Mouse (Mus musculus) lung, embryonic 16.5 days (tissue): ENCODE measurements around the gene Tox2. TPM values are rescaled to one million over a fixed set of nuclear protein-coding genes. Genes with fewer than 3 reads are reported as not detected.

ENCODE experiments used
- ATAC-seq: fragments of 200-750 bp; cut with Nextera tagmentation; 2 replicates; pipeline ENCODE4 v1.8.0; 2017; ENCODE audit warnings: low read depth, mild to moderate bottlenecking, moderate library complexity
- H3K27ac ChIP-seq: fragments of 300-500 bp; sonication (generic); 2 replicates; pipeline ENCODE4 v1.5.1; 2014; ENCODE audit warnings: mild to moderate bottlenecking, control low read depth, low read length
- H3K27me3 ChIP-seq: fragments of 300-500 bp; sonication (generic); 2 replicates; pipeline ENCODE4 v1.6.1; 2014; ENCODE audit warnings: low read depth, low read length, mixed read lengths; ENCODE audit not compliant: control insufficient read depth, insufficient read depth
- H3K36me3 ChIP-seq: fragments of 300-500 bp; sonication (generic); 2 replicates; pipeline ENCODE4 v1.6.1; 2014; ENCODE audit warnings: low read length; ENCODE audit not compliant: control insufficient read depth, insufficient read depth
- H3K4me1 ChIP-seq: fragments of 300-500 bp; sonication (generic); replicated peaks from 2 replicates; pipeline ENCODE4 v1.6.1; 2014; ENCODE audit warnings: low read length, mixed read lengths; ENCODE audit not compliant: control insufficient read depth, insufficient read depth
- H3K4me2 ChIP-seq: fragments of 300-500 bp; sonication (generic); 2 replicates; pipeline ENCODE4 v1.6.1; 2014; ENCODE audit warnings: low read depth, low read length, control low read depth
- H3K4me3 ChIP-seq: fragments of 300-500 bp; sonication (generic); 2 replicates; pipeline ENCODE4 v1.5.1; 2014; ENCODE audit warnings: mild to moderate bottlenecking, low read length, control low read depth
- H3K9ac ChIP-seq: fragments of 300-500 bp; sonication (generic); 2 replicates; pipeline ENCODE4 v1.6.1; 2014; ENCODE audit warnings: low read length, control low read depth
- H3K9me3 ChIP-seq: fragments of 300-500 bp; sonication (generic); 2 replicates; pipeline ENCODE4 v1.6.1; 2016; ENCODE audit warnings: low read length; ENCODE audit not compliant: control insufficient read depth
- WGBS: fragments of 180-500 bp; shearing (Covaris S2); extraction: QIAGEN DNeasy Blood & Tissue Kit; methylation state at CpG from one replicate; pipeline ENCODE4 v1.1.7; 2014; 5-methylcytosine and 5-hydroxymethylcytosine counted together
- polyA plus RNA-seq: library from polyadenylated mRNA; unstranded; fragments of >200 nt; fragmentation: Nextera tagmentation; extraction: Ambion mirVana; gene quantifications from 2 replicates; pipeline ENCODE4 v1.2.1, GENCODE M21; 2015

The Tox2 gene
- polyA plus RNA-seq, 1 experiment from 2014 or later, result 5.3 TPM

DNA sequence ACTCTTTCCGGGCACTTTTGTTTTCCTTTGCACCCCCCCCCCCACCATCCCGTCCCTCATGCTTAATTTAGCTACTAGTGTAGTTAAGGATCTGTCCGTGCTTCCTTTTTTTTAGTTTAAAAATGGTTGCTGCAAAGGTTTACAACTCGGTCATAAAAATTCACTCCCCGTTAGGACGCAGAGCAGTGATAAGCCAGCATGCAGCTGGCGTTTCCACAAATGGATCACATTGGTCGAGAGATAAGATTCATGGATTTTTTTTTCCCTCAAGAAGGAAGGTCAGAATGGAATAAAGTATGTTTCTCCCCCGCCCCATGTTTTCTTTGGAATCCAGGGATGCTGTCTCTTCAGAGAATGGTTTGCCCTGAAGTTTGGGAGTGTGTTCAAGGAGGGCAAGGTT, 82.4 kb downstream of the Tox2 start:
- Histone ChIP-seq H3K27me3 (peaks cover 12% of the 10 kb centered on the region), H3K27ac (no peak overlapping the region), H3K4me2 (peak overlapping the region; percentile 17; the same call in 1 of the 2 replicates), H3K9me3 (no peaks in the 10 kb centered on the region), H3K4me1 (0 out of 2 replicates have a peak, but pooled peaks cover 3% of the 10 kb centered on the region), H3K36me3 (no peaks in the 10 kb centered on the region), H3K9ac (no peak overlapping the region), H3K4me3 (no peak overlapping the region)
- ATAC-seq, result no peak
- WGBS, result 27% methylated on average over 9 of the region's 9 CpGs

DNA sequence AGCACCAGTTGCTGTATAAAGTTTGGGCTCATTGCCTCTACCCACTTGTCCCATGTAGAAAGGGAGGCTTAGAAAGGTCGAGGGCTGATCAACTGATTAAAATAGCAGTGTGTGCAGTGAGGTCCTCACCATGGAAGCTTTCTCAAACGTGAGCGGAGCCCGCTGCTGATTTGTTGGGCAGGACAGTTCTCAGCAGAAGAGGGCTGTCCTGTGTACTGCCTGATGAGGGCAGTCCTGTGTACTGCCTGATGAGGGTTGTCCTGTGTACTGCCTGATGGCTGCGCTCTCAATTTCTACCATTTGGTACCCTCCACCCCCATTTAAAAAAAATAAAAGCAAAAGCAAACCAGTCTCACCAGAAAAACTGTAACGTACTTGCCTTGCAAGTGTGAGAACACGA, 82.8 kb downstream of the Tox2 start:
- no peak overlapping the region for H3K4me3 ChIP-seq
- H3K4me2 ChIP-seq, result no peak overlapping the region
- WGBS, result 44% methylated on average over 7 of the region's 7 CpGs
- ATAC-seq, result no peak
- no peaks in the 10 kb centered on the region for H3K36me3 ChIP-seq
- no peak overlapping the region for H3K9ac ChIP-seq
- H3K27ac ChIP-seq, result no peak overlapping the region
- no peaks in the 10 kb centered on the region for H3K9me3 ChIP-seq
- peaks cover 14% of the 10 kb centered on the region for H3K27me3 ChIP-seq
- H3K4me1 ChIP-seq, result 0 out of 2 replicates have a peak, but pooled peaks cover 3% of the 10 kb centered on the region

DNA sequence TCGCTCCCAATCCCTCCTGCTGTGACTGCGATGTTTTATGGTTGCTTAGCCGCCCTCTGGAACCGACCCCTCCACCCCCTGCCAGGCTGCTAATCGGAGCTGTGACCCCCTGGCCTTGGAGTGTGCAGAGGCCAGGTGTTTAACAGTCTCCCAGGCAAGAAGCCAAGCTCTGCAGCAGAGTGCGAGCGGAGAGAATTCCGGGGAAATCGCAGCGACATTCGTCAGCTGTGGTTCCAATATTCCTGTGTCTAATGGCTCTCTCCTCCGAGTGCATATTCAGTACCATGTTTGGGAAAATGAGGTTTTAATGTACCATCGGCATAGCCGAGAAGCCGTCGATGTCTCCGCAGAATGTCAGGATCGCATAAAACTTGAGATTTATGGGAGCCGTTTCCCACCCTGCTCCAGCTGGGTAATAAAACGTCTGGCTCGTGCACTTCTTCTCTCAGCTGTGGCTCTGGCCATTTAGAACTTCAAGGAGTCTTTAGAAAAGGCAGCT, 86.0 kb downstream of the Tox2 start:
- Histone ChIP-seq H3K27ac (no peak overlapping the region), H3K4me2 (peak overlapping the region; percentile 28), H3K4me1 (0 out of 2 replicates have a peak, but pooled peaks cover 3% of the 10 kb centered on the region), H3K36me3 (no peaks in the 10 kb centered on the region), H3K4me3 (0 out of 2 replicates have a peak overlapping the region, but pooled peaks have one; percentile 2), H3K27me3 (peaks cover 14% of the 10 kb centered on the region), H3K9ac (no peak overlapping the region), H3K9me3 (no peaks in the 10 kb centered on the region)
- peak; percentile 76 for ATAC-seq
- WGBS, result 10% methylated on average over 21 of the region's 21 CpGs

DNA sequence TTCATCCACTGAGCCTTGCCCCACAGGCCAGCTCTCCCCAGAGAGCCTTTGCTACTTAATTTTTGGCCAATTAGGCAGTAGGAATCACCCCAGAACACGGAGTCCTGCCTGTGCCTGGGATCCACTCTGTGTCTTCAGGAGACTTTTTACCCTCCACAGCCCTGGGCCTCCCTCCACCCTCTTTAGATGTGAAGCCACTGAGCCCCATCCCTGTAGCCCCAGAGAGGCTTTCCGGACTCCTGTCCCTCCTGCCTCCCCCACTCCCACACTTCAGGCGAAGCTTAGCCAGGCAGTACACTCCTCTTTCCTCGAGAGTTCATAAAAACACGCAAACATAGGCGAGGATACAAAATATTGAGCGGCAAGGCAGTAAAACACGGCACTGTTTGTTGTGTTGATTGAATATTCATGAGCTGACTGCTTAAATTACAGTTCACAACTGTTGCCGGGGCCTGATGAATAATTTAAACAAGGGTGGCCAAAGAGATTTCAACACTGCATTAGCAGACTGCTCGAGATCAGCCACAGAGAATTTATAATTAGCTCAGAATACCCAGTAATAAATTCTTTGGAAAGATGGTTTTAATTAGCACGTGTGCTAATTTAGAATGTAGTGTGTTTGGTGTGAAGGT, 94.2 kb downstream of the Tox2 start:
- Histone ChIP-seq H3K36me3 (no peaks in the 10 kb centered on the region), H3K9me3 (no peaks in the 10 kb centered on the region), H3K4me2 (no peak overlapping the region), H3K9ac (no peak overlapping the region), H3K27ac (no peak overlapping the region), H3K4me3 (no peak overlapping the region), H3K27me3 (no peaks in the 10 kb centered on the region; the same call in 1 of the 2 replicates), H3K4me1 (no peaks in the 10 kb centered on the region; the same call in 1 of the 2 replicates)
- 59% methylated on average over 11 of the region's 11 CpGs for WGBS
- no peak for ATAC-seq

DNA sequence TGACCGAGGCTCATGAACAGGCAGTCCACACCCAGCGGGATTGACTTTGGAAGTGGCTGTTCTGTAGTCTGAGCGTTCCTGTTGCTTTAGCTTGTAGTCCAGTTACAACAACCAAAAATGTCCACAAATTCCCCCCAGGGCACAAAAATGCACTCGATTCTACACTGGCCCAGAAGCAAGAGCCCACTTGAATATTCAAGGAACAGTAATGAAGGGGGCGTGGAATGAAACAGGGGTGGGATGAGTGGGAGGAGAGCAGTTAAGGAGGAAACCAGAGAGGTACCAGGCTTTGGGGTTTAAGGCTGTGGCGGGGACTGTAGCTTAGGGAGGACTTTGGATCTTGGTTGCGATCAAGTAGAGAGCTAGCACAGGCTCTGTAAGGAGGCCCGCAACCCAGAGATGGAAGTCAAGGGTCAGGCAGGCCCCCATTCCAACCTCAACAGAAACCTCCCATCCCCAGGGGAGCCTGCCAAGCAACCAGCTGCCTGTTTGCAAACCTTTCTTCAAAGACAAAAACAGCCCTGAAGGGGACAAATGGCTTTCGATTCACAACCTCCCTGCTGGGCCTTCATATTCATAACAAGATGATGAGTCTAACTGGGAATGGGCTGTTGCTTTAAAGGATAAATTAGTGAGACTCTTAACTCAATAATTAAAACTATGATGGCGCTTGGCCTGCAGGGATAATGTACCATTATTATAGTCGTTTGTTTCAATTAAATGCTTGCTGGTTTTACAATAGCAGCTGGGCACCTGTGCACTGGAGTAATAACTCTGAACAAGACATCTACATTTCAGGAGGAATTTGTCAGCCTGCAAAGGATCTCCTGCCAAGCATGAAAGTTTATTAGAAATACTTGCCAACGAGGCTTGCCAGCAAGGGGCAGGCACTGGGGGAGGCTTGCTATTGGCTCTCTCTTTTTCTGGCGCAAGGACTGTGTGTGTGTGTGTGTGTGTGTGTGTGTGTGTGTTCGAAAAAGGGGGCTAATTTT, 97.4 kb downstream of the Tox2 start:
- WGBS, result 47% methylated on average over 14 of the region's 14 CpGs
- H3K27ac ChIP-seq, result no peak overlapping the region
- H3K9me3 ChIP-seq, result no peaks in the 10 kb centered on the region
- no peaks in the 10 kb centered on the region; the same call in 1 of the 2 replicates for H3K4me1 ChIP-seq
- H3K4me3 ChIP-seq, result no peak overlapping the region
- 0 out of 2 replicates have a peak, but pooled peaks have one; percentile 2 for ATAC-seq
- no peaks in the 10 kb centered on the region; the same call in 1 of the 2 replicates for H3K27me3 ChIP-seq
- H3K4me2 ChIP-seq, result no peak overlapping the region
- H3K36me3 ChIP-seq, result no peaks in the 10 kb centered on the region
- H3K9ac ChIP-seq, result no peak overlapping the region

DNA sequence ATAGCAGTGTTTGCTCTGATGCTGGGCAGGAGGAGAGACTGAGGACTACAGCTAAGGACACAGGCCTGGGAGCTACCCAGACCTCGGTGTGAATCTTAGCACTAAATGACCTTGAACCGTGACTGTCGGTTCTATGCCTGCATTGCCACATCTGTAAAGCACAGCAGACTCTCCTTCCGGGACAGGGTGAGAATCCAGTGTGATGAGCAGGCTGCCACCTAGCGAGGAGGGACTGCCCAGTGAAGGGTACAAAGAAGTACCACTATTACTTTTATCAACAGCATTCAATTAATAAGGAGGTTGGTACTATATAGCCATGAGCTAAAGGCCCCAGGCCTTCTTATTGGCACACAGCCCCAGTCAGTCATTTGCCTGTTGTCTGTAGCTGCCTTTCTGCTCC, 98.7 kb downstream of the Tox2 start:
- WGBS, result 37% methylated on average over 5 of the region's 5 CpGs
- H3K27ac ChIP-seq, result no peak overlapping the region
- no peaks in the 10 kb centered on the region; the same call in 1 of the 2 replicates for H3K4me1 ChIP-seq
- no peaks in the 10 kb centered on the region for H3K36me3 ChIP-seq
- H3K4me3 ChIP-seq, result no peak overlapping the region
- no peak overlapping the region for H3K9ac ChIP-seq
- no peaks in the 10 kb centered on the region; the same call in 1 of the 2 replicates for H3K27me3 ChIP-seq
- ATAC-seq, result no peak
- H3K4me2 ChIP-seq, result no peak overlapping the region
- no peaks in the 10 kb centered on the region for H3K9me3 ChIP-seq

DNA sequence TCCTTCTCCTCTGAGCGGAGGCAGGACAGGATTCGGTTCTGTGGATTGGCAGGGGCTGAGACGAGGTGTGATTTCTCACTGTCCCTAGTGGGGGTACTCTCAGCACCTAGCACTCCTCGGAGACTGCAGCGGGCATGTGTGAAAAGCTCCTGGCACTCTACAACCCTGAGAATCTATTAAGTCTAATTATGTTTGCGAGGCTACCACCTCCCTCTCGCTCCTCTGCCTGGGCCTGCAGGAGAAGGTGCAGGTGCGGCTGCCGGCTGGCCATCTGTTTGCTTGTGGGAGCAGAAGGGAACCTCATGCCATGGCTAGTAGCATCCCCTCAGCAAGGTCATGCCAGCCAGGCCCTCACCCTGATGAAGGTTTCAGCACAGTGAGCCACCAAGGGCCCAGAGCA, 100.1 kb downstream of the Tox2 start:
- no peak overlapping the region for H3K9ac ChIP-seq
- H3K9me3 ChIP-seq, result no peaks in the 10 kb centered on the region
- no peaks in the 10 kb centered on the region; the same call in 1 of the 2 replicates for H3K4me1 ChIP-seq
- no peak overlapping the region for H3K27ac ChIP-seq
- H3K4me2 ChIP-seq, result no peak overlapping the region
- no peaks in the 10 kb centered on the region for H3K36me3 ChIP-seq
- H3K4me3 ChIP-seq, result no peak overlapping the region
- 55% methylated on average over 9 of the region's 9 CpGs for WGBS
- ATAC-seq, result no peak
- no peaks in the 10 kb centered on the region; the same call in 1 of the 2 replicates for H3K27me3 ChIP-seq

DNA sequence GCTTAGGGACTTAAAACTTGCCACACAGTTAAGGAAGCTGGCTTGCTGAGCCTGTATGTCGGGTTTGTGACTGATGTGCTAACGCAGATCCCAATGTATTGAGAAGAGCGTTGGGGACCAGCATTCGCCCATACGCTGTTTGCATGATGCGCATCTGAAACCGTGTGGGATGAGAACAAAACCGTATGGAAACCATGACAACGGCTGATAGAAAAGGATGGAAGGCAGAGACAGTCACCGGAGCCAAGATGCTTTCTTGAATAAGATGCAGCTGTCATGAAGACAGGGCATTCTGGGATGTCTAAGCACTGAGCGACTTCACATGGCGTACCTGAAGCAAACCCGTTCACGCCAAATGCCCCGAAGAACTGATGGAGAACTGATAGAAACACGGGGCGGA, 106.5 kb downstream of the Tox2 start:
- H3K27ac ChIP-seq, result no peak overlapping the region
- no peaks in the 10 kb centered on the region for H3K9me3 ChIP-seq
- WGBS, result 87% methylated on average over 17 of the region's 17 CpGs
- no peak overlapping the region for H3K9ac ChIP-seq
- no peak overlapping the region for H3K4me3 ChIP-seq
- H3K36me3 ChIP-seq, result no peaks in the 10 kb centered on the region
- no peaks in the 10 kb centered on the region for H3K4me1 ChIP-seq
- H3K4me2 ChIP-seq, result no peak overlapping the region
- no peaks in the 10 kb centered on the region for H3K27me3 ChIP-seq
- no peak for ATAC-seq

DNA sequence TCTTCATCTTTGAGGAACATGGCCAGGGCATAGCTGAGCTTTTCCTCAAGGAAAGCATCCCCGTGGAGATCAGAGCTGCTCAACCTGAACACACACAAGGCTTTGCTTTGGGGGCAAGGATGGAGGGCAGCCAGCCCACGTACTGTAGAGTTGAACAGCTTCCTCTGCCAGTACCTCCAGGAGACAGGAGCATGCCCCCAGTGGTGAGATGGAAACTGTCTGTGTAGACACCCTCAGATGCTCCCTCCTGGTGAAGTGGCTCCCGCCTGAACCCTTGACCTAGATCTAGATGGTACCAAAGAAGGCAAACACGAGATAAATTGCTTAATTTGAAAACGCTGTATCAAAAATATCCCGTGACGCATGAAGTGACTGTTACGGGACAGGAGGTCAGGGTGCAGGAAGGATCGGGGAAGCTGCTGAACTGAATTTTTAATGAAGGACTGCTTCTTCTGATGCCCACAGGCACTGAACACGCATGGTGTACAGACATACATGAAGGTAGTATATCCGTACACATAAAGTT, 107.3 kb downstream of the Tox2 start:
- H3K9ac ChIP-seq, result no peak overlapping the region
- H3K4me2 ChIP-seq, result no peak overlapping the region
- H3K27ac ChIP-seq, result no peak overlapping the region
- H3K4me1 ChIP-seq, result no peaks in the 10 kb centered on the region
- WGBS, result 61% methylated on average over 11 of the region's 11 CpGs
- H3K36me3 ChIP-seq, result no peaks in the 10 kb centered on the region
- no peak for ATAC-seq
- H3K27me3 ChIP-seq, result no peaks in the 10 kb centered on the region
- H3K4me3 ChIP-seq, result no peak overlapping the region
- no peaks in the 10 kb centered on the region for H3K9me3 ChIP-seq
